Mouse (Mus musculus) adrenal gland, postnatal 25 days (tissue): ENCODE results near the gene Upk3bl. TPM values are rescaled to one million over a fixed set of nuclear protein-coding genes. Genes with fewer than 3 reads are reported as not detected.
"Not testable (repeated sequence)": the region's sequence is repeated elsewhere in the genome, so short reads cannot be mapped to it uniquely, and the experiment has no call there.

ENCODE experiments used
- DNase-seq: peaks from one replicate; pipeline ENCODE4 v3.0.0; 2021; ENCODE audit warnings: mixed read lengths
- microRNA-seq, 2 experiments: library from miRNA; unstranded; fragments of <30 nt; microRNA quantifications; one replicate each; pipeline ENCODE4 v1.2.0; 2021
- total RNA-seq: library from RNA; stranded (reverse); gene quantifications from 2 replicates; pipeline ENCODE4 v1.2.3, GENCODE M21; 2021

The Upk3bl gene
- total RNA-seq, 1 experiment from 2014 or later, result not detected

DNA sequence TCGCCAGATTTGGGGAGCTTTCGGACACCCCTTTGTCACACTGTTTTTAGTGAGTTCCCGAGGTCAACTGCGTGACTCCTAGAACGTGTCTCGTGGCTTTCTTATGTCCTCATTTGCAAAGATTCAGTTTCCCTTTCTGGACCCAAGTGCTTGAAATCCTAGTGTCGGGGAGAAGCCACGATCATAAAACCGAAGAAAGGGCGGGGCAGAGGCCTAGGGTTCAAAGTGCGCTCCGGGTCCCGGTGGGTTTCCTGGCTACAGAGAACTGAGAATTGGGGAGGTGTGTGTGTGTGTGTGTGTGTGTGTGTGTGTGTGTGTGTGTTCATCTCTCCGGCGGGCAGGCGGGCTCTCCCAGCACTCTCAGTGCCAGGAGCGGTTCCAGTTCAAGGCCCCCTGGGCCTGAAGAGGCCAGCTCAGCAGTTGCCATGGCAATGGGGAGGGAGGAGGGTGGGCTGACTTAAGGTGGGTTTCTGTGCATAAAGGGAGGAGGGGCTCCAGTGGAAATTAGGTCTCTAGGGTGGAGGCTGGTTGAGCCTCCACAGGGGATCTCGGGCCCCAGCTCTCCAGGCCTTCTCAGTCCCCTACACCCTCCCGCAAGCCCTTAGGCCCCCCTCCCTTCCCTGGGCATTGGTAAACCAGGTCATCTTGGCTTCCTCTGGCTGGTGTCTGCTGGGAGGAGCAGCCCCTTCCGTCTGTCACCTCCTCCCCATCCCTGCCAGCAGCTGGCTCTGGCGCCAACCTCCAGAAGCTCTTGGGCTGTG, 30.8 kb downstream of the Upk3bl start:
- DNase-seq, result peak; percentile 64

DNA sequence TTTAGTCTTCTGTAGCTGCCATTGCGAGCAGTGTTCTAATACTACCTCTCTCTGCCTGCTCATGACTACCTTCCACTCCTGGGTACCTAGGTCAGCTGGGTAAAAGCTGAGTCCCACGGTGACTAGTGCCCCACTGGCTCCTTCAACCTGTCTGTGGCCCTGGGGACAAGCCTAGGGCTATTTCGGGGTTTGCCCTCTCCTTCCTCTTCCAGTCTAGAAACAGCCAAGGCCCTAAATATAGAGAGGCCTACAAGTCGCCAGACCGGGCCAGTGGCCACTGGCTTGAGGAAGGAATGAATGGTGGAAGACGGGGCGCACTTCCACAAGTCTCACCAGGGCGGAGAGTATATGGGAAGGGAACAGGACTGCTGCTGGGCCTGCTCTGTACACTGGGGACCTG, 32.0 kb downstream of the Upk3bl start:
- no peak for DNase-seq

DNA sequence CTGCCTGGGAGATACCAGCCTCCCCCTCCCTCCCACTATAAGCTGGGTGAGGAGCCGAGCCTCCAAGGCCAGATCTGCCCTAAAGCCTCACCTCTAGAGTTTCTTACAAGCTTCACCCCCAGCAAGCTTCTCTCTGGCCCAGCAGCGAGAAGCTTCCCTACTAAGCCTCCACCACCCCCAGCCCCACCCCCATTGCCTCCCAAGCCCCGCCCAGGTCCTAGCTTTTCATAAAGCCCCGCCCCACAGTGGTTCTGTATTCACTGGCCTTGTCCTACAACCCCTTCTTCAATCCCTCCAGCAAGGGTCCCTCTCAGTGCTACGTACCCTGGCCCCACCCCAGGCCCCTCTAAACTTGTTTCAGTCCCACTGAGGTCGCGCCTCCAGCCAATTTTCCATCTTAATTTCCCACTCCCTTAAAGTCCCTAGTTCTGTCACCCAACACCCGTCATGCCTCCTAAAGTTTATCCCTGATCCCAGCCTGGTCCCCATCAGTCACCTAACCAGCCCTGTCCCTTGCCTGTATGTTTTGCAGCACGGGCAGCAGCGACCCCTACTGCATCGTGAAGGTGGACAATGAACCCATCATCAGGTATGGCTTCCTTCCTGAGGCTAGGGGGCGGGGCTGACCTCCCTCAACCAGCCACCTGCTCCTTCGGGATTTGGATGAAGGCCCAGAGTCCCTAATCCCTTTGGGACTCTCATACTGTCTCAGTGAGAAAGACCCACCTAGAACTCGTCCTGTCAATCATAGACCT, 34.7 kb downstream of the Upk3bl start:
- no peak for DNase-seq

DNA sequence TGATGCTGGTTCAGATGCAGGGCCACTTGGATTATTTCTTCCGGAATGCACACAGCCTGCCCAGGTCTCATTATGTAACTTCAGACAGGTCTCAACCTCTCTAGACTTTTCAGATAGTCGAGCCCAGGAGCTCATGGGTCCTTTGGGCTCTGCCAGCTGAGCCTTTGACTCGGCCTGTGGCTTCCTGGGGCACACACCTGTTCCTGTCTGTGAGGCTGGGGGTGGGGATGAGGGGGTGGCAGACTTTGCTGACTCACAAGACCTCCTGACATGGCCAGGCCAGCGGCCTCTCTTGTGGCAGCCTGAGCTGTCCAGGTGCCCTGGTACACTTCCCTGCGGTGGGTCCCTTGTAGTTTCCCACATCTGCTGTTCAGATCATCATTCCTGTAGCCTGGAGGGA, 37.6 kb downstream of the Upk3bl start:
- no peak for DNase-seq

DNA sequence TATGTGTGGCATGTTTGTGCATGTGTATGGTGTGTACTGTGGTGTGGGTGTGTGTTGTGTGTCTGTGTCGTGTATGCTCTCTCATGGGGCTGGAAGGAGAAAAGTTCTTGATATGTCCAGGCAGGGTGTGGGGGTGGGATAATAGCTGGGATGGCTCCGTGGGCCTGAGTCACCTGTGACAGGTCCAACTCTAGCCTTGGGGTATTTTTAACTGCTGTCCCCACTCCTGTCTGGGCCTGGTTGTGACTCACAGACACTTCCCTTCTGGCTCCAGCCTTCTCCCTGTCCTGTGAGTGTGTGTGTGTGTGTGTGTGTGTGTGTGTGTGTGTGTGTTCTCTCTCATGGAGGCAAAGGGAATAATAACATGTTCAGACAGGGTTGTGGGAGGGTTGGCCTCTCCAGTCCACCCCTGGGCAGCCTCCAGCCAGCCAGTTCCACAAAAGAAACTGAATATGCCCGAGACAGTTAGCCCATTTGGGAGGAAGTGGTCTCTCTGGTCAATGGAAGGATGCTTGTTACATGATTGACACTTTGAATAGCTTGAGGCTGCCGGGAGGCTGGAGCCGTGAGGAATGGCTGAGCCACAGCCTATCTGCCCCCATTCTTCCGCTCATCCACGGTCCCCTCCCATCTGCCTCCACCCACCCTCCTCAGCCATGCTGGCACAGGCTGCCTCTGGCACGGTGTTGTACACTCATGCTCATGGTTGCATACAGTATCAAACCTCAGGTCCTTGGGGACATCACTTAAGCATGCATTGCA, 40.1 kb downstream of the Upk3bl start:
- DNase-seq, result no peak

DNA sequence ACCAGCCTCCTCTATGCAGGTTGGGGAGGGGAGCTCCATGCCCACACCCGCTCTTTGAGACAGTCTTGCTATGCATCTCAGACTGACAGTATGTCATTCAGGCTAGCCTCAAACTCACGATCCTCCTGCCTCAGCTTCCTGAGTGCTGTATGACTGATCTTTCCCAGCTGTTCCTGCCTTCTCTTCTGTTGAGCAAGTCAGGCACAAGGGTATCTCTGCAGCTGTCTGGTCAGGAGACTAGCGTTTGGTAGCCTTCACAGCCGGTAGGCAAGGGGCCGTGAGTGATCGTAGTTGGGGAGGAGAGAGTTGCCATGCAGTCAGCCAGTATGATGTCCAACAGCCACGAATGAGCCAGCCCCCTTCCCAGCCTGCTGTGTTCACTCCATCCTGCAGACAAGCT, 40.8 kb downstream of the Upk3bl start:
- no peak for DNase-seq

DNA sequence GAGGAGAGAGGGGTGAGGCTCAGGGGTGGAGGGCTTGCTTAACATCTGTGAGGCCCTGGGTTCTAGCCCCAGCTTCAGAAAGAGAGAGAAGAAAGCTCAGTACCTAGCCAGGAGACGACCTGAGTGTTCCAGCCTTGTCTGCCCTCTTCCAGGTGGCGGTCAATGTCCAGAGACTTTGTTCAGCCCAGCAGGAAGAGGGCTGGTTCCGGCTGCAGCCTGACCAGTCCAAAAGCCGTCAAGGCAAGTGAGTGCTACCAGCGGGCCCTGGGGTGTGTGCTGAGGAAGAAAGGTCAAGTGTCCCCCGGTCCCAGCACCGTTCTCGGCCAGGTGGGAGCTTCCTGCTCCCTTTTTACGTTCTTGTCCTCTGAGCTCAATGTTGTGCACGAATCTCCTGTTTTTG, 44.2 kb downstream of the Upk3bl start:
- DNase-seq, result no peak

DNA sequence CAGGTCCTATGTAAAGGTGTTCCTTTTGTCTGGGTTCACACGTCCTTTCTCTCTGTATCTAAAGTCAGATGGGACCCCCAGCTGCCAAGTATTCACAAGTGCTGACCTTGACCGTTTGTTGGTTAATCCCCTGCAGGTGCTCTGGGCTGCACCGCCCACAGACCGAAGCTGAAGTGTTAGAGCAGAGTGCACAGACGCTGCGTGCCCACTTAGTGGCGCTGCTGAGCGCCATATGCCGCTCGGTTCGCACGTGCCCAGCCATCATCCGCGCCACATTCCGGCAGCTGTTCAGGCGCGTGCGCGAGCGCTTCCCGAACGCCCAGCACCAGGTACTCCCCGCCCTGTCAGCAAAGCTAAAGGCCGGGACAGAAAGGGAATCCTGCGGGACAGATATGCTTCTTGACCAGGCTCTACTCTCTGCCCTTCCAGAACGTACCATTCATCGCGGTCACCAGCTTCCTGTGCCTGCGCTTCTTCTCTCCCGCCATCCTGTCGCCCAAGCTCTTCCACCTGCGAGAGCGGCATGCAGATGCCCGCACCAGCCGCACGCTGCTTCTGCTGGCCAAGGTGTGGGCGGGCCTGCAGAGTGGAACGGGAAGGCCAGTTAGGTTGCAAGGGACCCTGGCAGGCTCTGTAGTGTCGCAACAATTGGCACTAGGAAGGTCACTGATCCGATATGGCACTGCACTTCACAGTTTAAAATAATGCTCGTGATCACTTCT, 48.0 kb downstream of the Upk3bl start:
- peak; percentile 74 for DNase-seq

DNA sequence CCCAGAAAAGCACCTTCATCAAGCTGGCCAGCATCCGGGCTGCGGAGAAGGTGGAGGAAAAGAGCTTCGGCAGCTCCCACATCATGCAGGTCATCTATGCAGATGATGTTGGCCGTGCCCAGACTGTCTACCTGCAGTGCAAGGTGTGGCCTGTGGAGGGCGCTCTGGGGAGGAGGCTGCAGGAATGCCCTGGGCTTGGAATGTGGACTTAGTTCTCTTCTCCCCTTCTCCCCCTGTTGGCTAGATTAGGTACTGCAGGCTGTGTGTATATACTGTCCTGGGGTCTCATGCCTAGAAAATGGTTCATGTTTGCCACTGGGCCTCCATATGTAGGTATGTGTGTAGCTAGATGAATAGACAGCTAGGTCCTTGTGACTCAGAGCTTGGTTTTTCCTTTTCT, 50.2 kb downstream of the Upk3bl start:
- no peak for DNase-seq

DNA sequence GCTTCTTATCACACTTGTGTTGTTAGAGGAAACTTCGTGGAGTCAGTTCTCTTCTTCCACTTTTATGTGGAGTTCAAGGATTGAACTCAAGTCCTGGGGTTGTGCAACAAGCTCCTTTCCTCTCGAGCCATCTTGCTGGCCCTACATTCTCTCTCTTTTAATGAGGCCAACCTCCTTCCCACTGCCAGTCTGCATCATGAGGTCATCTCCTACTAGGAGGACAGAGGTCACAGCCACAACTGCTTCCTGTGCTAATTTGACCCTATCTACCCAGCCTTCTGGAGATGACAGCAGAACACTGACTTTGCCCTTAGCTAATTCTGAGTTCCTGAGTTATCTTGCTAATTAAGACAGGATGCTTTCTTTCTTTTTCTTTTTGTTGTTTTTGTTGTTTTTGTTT, 54.2 kb downstream of the Upk3bl start:
- no peak for DNase-seq

DNA sequence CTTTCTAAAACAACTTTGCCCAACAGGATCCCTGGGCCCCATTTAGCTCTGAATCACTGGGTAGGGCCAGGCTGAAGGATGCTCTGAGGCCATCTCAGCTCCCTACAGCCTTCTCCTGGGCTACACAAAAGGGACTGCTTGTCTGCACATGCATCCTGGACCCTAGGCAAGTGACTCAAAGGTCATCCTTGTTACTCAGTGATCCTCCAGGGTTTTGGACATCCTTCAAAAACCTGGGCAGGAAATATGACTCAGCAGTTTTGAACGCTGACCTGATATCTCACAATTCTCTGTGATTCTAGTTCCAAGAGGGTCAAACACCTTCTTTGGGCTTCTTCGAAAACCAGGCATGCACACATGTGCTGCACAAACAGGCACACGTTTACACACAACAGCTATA, 54.8 kb downstream of the Upk3bl start:
- no peak for DNase-seq

DNA sequence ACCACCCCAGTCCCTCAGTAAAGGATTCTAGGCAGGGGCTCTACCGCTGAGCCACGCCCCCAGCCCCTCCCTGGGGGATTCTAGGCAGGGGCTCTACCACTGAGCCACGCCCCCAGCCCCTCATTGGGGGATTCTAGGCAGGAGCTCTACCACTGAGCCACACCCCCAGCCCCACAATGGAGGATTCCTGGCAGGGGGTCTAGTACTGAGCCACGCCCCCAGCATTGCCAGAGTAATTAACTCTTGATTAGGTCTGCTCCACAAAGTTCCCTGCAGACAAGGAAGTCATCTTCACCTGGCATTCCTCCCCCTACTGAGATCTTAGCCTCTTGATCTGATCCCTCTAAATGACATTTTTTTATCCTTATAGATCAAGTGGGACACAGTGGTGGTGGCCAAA, 59.3 kb downstream of the Upk3bl start:
- not testable (repeated sequence) for DNase-seq

Small RNA genes lying within 50 kb of the gene (microRNA-seq; reads per million reads assigned to microRNA genes)
- gene Mir7035, result 1.7 to 2.5 reads per million in 2 experiments

Other genes with a start within 250 kb of the Upk3bl start
- gene Srrm3, start 247.6 kb upstream of the Upk3bl start, total RNA-seq, result 1.7 and 5.6 TPM in 2 replicates
- gene Hspb1, start 166.6 kb upstream of the Upk3bl start, total RNA-seq, result 80.7 and 133 TPM in 2 replicates
- gene Ywhag, start 119.9 kb upstream of the Upk3bl start, total RNA-seq, result 477 and 524 TPM in 2 replicates
- gene Ssc4d, start 80.0 kb upstream of the Upk3bl start, total RNA-seq, result 4.3 and 7.9 TPM in 2 replicates
- gene Zp3, start 74.4 kb upstream of the Upk3bl start, total RNA-seq, result not detected in 2 replicates
- gene Dtx2, start 59.7 kb upstream of the Upk3bl start, total RNA-seq, result 12.4 and 13.4 TPM in 2 replicates
- gene Upk3b, start 16.0 kb upstream of the Upk3bl start, total RNA-seq, result 1.4 and 3.0 TPM in 2 replicates
- 13.8 and 19.1 TPM in 2 replicates for gene Rasa4, start 29.4 kb downstream of the Upk3bl start, total RNA-seq
- 76.9 and 82.2 TPM in 2 replicates for gene Polr2j, start 62.1 kb downstream of the Upk3bl start, total RNA-seq
- 13.8 and 14.3 TPM in 2 replicates for gene Lrwd1, start 81.6 kb downstream of the Upk3bl start, total RNA-seq
- 8.8 and 9.5 TPM in 2 replicates for gene Alkbh4, start 81.7 kb downstream of the Upk3bl start, total RNA-seq
- gene Orai2, start 116.2 kb downstream of the Upk3bl start, total RNA-seq, result 1.8 and 2.5 TPM in 2 replicates
- 30.6 and 35.9 TPM in 2 replicates for gene Prkrip1, start 144.5 kb downstream of the Upk3bl start, total RNA-seq
- 14.2 and 26.8 TPM in 2 replicates for gene Sh2b2, start 192.1 kb downstream of the Upk3bl start, total RNA-seq